Mouse (Mus musculus): ENCODE measurements around the gene Capza1. TPM values are rescaled to one million over a fixed set of nuclear protein-coding genes. Genes with fewer than 3 reads are reported as not detected.
A peak's percentile ranks its signal among the peaks of the same experiment; 100 is the strongest.
"Not testable (repeated sequence)": the region's sequence is repeated elsewhere in the genome, so short reads cannot be mapped to it uniquely, and the experiment has no call there.

The Capza1 gene
- 157 and 164 TPM in 2 replicates for polyA plus RNA-seq (2015; fragmentation: Nextera tagmentation; extraction: Ambion mirVana)

GRCm38 (mm10) chr3:104863786-104864650 lies at the start of gene Capza1, which contains the start of gene St7l:
TSS of gene Capza1 (minus strand) at chr3:104864505.
TSS of gene St7l (plus strand) at chr3:104864005.
- WGBS: under 1% methylated on average over 43 of the region's 43 CpGs
- no peaks in the 10 kb centered on the region for H3K27me3 ChIP-seq (replicated peaks)
- H3K4me1 ChIP-seq: peaks cover 41% of the 10 kb centered on the region
- peak within 1 kb of the TSS; percentile 93 for H3K27ac ChIP-seq
- ATAC-seq (replicated peaks): peak; percentile 98
- peak within 1 kb of the TSS; percentile 66 for H3K4me2 ChIP-seq
- no peaks in the 10 kb centered on the region for H3K9me3 ChIP-seq
- peak within 1 kb of the TSS; percentile 99 for H3K9ac ChIP-seq
- no peaks in the 10 kb centered on the region; the same call in 1 of the 2 replicates for H3K36me3 ChIP-seq (replicated peaks)
- H3K4me3 ChIP-seq: peak within 1 kb of the TSS; percentile 99

- 84% methylated on average over 6 of the region's 6 CpGs for WGBS
- Histone ChIP-seq H3K4me2 (no peak overlapping the region), H3K9ac (no peak overlapping the region), H3K27me3 (replicated peaks) (no peaks in the 10 kb centered on the region), H3K4me1 (no peaks in the 10 kb centered on the region), H3K4me3 (no peak overlapping the region), H3K36me3 (replicated peaks) (peaks cover 4% of the 10 kb centered on the region; the same call in 1 of the 2 replicates), H3K9me3 (no peaks in the 10 kb centered on the region), H3K27ac (no peak overlapping the region)
- ATAC-seq (replicated peaks): no peak
These were observed 44.9 kb upstream of the Capza1 start for GRCm38 (mm10) chr3:104909195-104909594.

GRCm38 (mm10) chr3:104906007-104906406 lies 41.7 kb upstream of the Capza1 start:
- H3K9ac ChIP-seq: no peak overlapping the region
- H3K27ac ChIP-seq: no peak overlapping the region

GRCm38 (mm10) chr3:104905389-104905788 lies 41.1 kb upstream of the Capza1 start:
- Histone ChIP-seq H3K4me3 (no peak overlapping the region), H3K4me2 (no peak overlapping the region), H3K27me3 (replicated peaks) (no peaks in the 10 kb centered on the region), H3K9ac (no peak overlapping the region), H3K4me1 (no peaks in the 10 kb centered on the region), H3K36me3 (replicated peaks) (peaks cover 4% of the 10 kb centered on the region; the same call in 1 of the 2 replicates), H3K9me3 (no peaks in the 10 kb centered on the region), H3K27ac (no peak overlapping the region)
- ATAC-seq (replicated peaks): no peak
- WGBS: 90% methylated on average over 4 of the region's 4 CpGs

More at GRCm38 (mm10) chr3:104906007-104906406, 41.7 kb upstream of the Capza1 start:
- WGBS: 92% methylated on average over 3 of the region's 3 CpGs
- Histone ChIP-seq H3K4me2 (no peak overlapping the region), H3K36me3 (replicated peaks) (peaks cover 8% of the 10 kb centered on the region; the same call in 1 of the 2 replicates), H3K4me3 (no peak overlapping the region), H3K4me1 (no peaks in the 10 kb centered on the region), H3K27me3 (replicated peaks) (no peaks in the 10 kb centered on the region), H3K9me3 (no peaks in the 10 kb centered on the region)
- ATAC-seq (replicated peaks): no peak

- 97% methylated on average over 4 of the region's 4 CpGs for WGBS
- ATAC-seq (replicated peaks): no peak
- Histone ChIP-seq H3K36me3 (replicated peaks) (peaks cover 18% of the 10 kb centered on the region), H3K9me3 (no peaks in the 10 kb centered on the region), H3K4me3 (no peak overlapping the region), H3K4me2 (no peak overlapping the region), H3K27ac (no peak overlapping the region), H3K9ac (no peak overlapping the region), H3K27me3 (replicated peaks) (no peaks in the 10 kb centered on the region), H3K4me1 (no peaks in the 10 kb centered on the region)
These were observed 36.8 kb upstream of the Capza1 start for GRCm38 (mm10) chr3:104901154-104901553.

- Histone ChIP-seq H3K4me3 (no peak overlapping the region), H3K4me1 (no peaks in the 10 kb centered on the region), H3K4me2 (no peak overlapping the region), H3K36me3 (replicated peaks) (peaks cover 36% of the 10 kb centered on the region), H3K9ac (no peak overlapping the region), H3K27me3 (replicated peaks) (no peaks in the 10 kb centered on the region), H3K27ac (no peak overlapping the region), H3K9me3 (no peaks in the 10 kb centered on the region)
- 83% methylated on average over 3 of the region's 3 CpGs for whole genome bisulfite sequencing
- no peak for ATAC-seq (replicated peaks)
These were observed 31.8 kb upstream of the Capza1 start for GRCm38 (mm10) chr3:104896141-104896540.

- H3K9ac ChIP-seq: no peak overlapping the region
- H3K4me2 ChIP-seq: no peak overlapping the region
- peaks cover 20% of the 10 kb centered on the region for H3K36me3 ChIP-seq (replicated peaks)
- H3K27ac ChIP-seq: no peak overlapping the region
- ATAC-seq (replicated peaks): no peak
- WGBS: 95% methylated on average over 3 of the region's 3 CpGs
- H3K4me1 ChIP-seq: no peaks in the 10 kb centered on the region
- no peaks in the 10 kb centered on the region for H3K9me3 ChIP-seq
- no peaks in the 10 kb centered on the region for H3K27me3 ChIP-seq (replicated peaks)
- H3K4me3 ChIP-seq: no peak overlapping the region
These were observed 24.3 kb upstream of the Capza1 start for GRCm38 (mm10) chr3:104888585-104888984.

GRCm38 (mm10) chr3:104869611-104870010 lies 5.3 kb upstream of the Capza1 start:
- Histone ChIP-seq H3K4me3 (no peak overlapping the region), H3K27me3 (replicated peaks) (no peaks in the 10 kb centered on the region), H3K9ac (no peak overlapping the region), H3K4me1 (peaks cover 14% of the 10 kb centered on the region), H3K9me3 (no peaks in the 10 kb centered on the region), H3K36me3 (replicated peaks) (peaks cover 22% of the 10 kb centered on the region), H3K4me2 (no peak overlapping the region), H3K27ac (no peak overlapping the region)
- no peak for ATAC-seq (replicated peaks)

GRCm38 (mm10) chr3:104866674-104867073 lies 2.4 kb upstream of the Capza1 start:
- not testable (repeated sequence) for H3K36me3 ChIP-seq (replicated peaks); H3K4me3 ChIP-seq; ATAC-seq (replicated peaks); H3K9ac ChIP-seq; H3K9me3 ChIP-seq; H3K27me3 ChIP-seq (replicated peaks); H3K27ac ChIP-seq
- Histone ChIP-seq H3K4me1 (peaks cover 33% of the 10 kb centered on the region), H3K4me2 (peak overlapping the region; percentile 66)

- H3K27me3 ChIP-seq (replicated peaks): no peaks in the 10 kb centered on the region
- H3K27ac ChIP-seq: peak overlapping the region; percentile 93
- no peaks in the 10 kb centered on the region for H3K9me3 ChIP-seq
- H3K4me1 ChIP-seq: peaks cover 41% of the 10 kb centered on the region
- no peaks in the 10 kb centered on the region; the same call in 1 of the 2 replicates for H3K36me3 ChIP-seq (replicated peaks)
- H3K4me2 ChIP-seq: peak overlapping the region; percentile 66
- H3K4me3 ChIP-seq: peak overlapping the region; percentile 99
- under 1% methylated on average over 12 of the region's 12 CpGs for WGBS
- peak; percentile 13 for ATAC-seq (replicated peaks)
- peak overlapping the region; percentile 99 for H3K9ac ChIP-seq
These were observed 1.1 kb upstream of the Capza1 start for GRCm38 (mm10) chr3:104865341-104865788.

- peak overlapping the region; percentile 93 for H3K27ac ChIP-seq
- WGBS: under 1% methylated on average over 48 of the region's 48 CpGs
- H3K4me2 ChIP-seq: peak overlapping the region; percentile 66
- peak overlapping the region; percentile 99 for H3K4me3 ChIP-seq
- no peaks in the 10 kb centered on the region; the same call in 1 of the 2 replicates for H3K36me3 ChIP-seq (replicated peaks)
- no peaks in the 10 kb centered on the region for H3K27me3 ChIP-seq (replicated peaks)
- H3K9me3 ChIP-seq: no peaks in the 10 kb centered on the region
- ATAC-seq (replicated peaks): peak; percentile 96
- H3K9ac ChIP-seq: peak overlapping the region; percentile 99
- H3K4me1 ChIP-seq: peaks cover 41% of the 10 kb centered on the region
These were observed 491 bp upstream of the Capza1 start for GRCm38 (mm10) chr3:104864651-104865340.

GRCm38 (mm10) chr3:104858560-104858959 lies 5.7 kb downstream of the Capza1 start:
- Histone ChIP-seq H3K27ac (no peak overlapping the region), H3K4me3 (no peak overlapping the region), H3K4me2 (no peak overlapping the region), H3K27me3 (replicated peaks) (no peaks in the 10 kb centered on the region), H3K9ac (no peak overlapping the region), H3K9me3 (no peaks in the 10 kb centered on the region), H3K4me1 (peaks cover 27% of the 10 kb centered on the region), H3K36me3 (replicated peaks) (no peaks in the 10 kb centered on the region)
- ATAC-seq (replicated peaks): no peak
- WGBS: 100% methylated on average over 1 of the region's 1 CpGs
